Mouse (Mus musculus) mesoderm, embryonic 11.5 days (tissue): ENCODE measurements at regions not wholly inside any gene's neighbourhood (a gene's known extent, or its start where the extent isn't known, plus 50 kb on each side); places are given as distances from the start of the nearest gene placed in this dataset.

Experiments
- DNase-seq: peaks from one replicate; pipeline ENCODE4 v3.0.0-alpha.2; 2012; ENCODE audit warnings: low read depth, low spot score

DNA sequence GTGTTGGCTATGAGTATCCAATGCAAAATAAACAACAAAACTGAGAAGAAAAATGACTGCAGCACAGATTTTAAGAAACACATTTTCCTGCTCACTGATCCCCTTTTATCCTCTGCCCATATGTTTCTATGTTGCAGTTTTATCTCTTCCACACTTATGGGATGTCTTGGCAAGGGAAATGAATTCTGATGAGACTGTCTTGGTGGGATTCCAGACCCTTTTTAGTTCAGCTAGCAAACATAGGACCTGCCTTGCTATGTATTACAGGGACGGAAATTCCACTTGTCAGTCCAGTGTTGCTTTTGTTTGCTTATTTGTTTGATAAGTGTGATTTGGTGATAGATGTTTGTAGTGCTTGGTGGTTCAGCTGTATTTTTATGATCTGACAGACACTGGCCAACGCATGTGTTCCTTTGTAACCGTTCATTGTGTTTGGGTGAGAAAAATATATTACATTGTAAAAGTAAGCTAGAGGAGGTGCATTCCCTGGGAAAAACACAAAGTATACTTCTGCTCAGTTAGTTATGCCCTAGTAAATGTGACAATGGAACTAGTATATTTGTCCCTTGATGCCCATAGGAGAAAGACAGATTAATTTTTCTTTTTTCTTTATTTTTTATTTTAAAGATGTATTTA is 1516.2 kb downstream of the Tbl1xr1 start:
- no peak for DNase-seq

- DNase-seq, result no peak
Measured at GRCm38 (mm10) chr3:23601469-23601868, 1525.0 kb downstream of the Tbl1xr1 start.

DNA sequence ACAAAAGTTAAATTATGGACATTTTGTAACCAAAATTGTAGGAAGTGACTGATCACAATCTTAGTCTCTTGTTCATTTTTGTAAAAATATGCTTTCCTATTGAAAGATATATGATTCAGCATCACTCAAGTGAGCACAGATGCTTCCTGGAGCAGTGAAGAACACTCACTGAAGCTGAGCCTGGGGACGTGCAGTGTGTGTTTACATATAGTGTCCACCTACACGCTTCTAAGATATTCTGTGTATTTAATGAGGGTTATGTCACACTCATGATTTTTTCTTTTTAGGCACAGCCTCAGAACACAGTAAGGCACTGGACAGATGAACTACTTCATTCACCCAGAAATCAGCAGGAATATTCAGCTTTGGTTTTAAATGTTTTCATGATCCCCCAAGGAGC is 1533.6 kb downstream of the Tbl1xr1 start:
- no peak for DNase-seq

- DNase-seq, result no peak
Measured at GRCm38 (mm10) chr3:23658585-23659252, 1485.3 kb downstream of the Naaladl2 start.

DNA sequence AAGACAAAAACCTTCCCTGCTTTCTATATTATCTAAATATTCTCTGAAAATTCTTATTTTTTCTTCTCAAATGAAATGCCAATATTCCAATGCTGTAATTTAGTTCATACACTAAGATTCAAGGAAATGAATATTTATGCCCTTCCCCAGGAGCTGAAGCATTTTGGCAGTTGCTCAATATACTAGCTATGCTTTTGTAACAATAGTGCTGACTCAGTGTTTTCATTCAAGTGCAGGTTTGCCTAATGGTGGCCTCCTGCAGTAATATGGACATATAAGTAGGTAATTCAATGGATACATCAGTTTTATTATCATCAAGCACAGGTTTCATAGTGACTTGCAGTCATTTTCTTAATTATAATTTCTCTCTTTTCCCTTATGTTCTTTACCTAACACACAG is 1437.3 kb downstream of the Naaladl2 start:
- DNase-seq, result no peak
